Mouse (Mus musculus) ES-Bruce4 (cell line): Measurements from ENCODE around the gene Sept9.

Experiments
- CTCF ChIP-seq: IDR thresholded peaks from one replicate; pipeline ENCODE4 v1.8.1; 2011; ENCODE audit warnings: low read depth, low read length
- POLR2A ChIP-seq: IDR thresholded peaks from one replicate; pipeline ENCODE4 v1.8.1; 2011; ENCODE audit warnings: low read length; ENCODE audit not compliant: insufficient read depth

GRCm38 (mm10) chr11:117334101-117334500 lies 134.6 kb downstream of the Sept9 start:
- TF ChIP-seq CTCF: no peak
- no peak for TF ChIP-seq POLR2A
